Mouse (Mus musculus) right cerebral cortex, postnatal 36 days (tissue): ENCODE results near the gene Ccdc85c.

Experiments used
- DNase-seq, 2 experiments: peaks; one replicate each; pipeline ENCODE4 v3.0.0; 2022; ENCODE audit warnings: low spot score in 2 of 2, mixed read lengths in 1 of 2

Ccdc85c gene

DNA sequence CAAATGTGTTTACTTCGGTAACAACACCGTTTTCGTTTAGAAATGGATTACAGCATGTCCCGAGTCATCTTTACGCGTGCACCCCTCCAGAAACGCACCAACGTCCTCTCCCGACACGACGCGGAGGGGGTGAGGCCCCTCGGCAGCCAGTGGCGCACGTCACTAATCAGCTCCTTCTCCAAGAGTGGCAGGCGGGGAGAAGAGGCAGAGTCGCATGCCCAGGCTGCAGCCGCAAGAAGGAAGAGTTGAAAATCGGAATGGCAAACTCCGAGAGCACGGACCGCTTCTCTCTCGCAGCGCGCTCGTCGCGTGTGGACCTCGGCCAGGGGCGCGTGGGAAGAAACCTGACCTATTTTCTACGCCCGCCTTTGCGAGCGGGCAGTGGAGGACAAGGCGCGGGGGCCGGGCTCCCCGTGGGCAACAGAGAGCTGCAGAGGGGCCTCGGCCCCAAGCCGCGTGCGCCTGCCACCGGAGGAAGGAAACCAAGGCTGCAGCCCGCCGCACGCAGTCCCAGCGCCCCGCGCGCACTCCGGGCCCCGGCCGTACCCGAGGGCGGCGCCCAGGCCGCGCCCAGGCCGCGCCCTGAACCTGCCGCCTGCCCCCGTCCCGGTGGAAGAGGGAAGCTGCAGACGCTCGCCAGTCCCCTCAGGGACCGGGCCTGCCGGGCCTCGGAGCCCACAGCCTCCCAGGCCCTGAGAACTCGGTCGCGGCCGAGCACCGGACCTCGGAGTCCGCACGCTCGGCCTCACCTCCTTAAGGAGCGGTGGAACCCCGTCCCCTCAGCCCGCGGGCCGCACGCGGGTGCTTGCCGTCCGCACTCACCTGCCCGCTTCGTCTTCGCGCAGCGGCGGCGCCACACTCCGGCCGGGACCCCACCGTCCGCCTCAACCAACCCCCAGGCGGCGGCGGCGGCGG is 96.6 kb downstream of the Ccdc85c start:
- DNase-seq: peak; percentile 56 to 67

DNA sequence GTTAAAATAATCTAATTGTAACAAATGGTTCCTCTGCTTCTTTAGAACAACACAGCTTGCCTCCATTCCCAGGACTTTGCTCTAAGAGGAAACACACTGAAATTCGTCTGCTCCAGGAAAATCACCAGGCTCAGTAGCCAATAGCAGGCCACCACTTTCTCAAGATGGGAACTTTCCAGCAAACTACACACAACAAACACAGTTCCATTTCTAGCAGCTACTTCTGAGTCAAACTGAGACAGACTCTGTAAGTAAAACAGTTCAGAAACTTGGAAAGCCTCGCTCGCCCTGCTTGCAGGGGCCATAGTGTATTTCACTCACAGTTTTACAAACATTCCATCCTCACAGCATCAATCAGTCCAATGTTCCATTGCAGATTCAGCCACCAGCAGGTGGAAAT is 98.9 kb downstream of the Ccdc85c start:
- no peak for DNase-seq

DNA sequence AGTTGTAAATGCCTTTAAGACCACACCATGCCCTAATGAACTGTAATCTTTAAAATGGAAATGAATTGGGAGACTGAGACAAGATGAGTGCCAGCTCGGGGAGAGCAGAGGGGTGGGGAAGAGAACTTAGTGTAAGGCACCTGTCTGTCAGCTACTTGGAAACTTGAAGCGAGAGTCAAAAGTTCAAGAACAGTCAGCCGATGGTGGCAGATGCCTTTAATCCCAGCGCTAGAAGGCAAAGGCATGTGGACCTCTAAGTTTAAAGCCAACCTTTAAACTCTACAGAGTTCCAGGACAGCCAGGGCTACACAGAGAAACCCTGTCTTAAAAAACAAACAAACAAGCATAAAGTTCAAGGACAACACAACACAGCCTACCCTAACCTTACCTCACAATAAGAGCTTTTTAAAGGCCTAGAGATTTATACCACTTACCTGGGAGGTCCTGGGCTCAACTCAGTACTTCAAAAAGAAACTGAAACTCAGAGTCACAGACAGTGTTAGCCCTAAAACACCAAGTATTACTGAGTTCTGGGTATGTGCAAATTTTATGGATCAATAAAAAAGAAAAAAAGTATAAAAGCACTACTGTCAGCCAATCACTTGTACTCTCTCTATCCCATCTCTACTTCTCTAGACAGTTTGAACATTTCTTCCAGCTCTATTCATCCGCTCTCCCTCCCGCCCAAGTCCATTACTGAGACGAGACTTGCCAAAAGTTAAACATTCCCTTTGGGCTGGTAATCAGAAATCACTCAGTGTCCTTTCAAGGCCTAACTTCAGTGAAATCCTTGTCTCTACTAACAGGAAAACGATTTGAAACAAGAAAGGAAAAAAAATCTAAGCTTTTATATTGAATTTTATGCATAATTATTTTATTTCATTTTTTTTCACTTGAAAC is 100.4 kb downstream of the Ccdc85c start:
- no peak for DNase-seq

DNA sequence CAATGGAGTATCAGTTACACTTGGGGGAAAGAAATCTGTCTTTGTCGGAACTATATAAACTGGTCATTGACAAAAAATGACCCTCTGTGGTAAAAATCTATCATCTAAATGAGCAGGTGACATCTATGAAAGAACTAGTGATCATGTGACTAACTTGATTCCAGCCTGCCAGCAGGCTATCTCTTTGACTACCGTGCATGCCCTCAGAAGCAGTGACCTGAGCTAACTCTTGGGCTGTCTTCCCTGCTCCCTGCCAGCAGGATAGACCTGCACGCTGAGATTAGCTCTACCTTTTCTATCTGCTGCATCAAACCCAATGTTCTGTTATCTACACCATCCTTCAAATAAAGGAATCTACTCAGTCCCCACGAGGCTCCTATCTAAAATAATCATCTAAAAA is 102.6 kb downstream of the Ccdc85c start:
- no peak for DNase-seq

DNA sequence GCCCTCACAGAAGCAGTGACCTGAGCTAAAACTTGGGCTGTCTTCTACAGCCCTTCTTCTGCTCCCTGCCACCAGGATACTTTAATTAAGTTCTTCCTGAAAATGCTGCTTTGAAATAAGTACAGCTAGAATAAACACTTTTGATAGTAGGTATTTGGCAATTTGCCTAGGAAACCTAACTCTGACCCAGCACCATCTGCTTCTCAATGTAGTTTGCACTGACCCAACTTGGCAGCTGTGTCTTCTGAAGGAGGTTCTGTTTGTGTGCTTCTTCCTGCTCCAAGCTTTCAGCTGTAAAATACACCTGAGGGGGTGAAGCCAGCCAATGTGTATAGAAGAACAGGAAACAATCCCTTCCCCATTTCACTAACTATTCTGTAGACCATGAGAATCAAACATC is 103.9 kb downstream of the Ccdc85c start:
- no peak for DNase-seq

DNA sequence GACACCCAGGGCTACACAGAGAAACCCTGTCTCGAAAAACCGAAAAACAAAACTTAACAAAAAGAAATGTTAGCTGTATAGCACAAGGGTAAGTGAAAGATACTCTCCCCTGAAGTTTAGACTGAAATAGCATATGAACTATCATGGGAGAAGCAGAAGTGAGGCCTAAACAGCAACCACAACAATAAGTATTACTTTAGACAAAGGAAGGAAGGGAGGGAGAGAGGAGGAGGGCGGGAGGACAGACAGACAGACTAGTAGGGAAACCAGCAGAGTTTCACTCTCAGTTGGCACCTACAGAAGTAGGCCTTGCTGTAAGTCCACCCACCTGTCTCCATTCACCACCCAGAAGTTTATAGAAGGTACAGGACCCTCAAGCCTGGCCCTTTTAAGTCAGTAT is 104.8 kb downstream of the Ccdc85c start:
- no peak for DNase-seq

DNA sequence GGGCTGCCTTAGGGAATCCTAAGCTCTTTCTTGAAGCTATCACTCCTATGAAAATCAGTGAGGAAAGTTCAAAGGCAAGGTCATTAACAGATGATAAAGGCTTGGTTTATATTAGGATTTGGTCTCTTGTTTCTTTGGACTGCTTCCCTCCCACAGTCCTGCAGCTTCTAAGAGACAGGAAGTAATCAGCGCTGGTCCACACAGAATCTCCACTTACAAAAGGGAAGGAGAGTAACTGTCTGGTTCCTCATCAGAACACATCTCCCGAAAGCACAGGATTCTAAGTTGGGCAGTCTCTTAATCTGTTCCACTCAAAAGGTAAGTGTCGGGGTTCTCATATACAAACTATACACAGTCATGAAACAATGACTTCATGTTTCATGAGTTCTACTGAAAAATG is 106.3 kb downstream of the Ccdc85c start:
- DNase-seq: no peak

DNA sequence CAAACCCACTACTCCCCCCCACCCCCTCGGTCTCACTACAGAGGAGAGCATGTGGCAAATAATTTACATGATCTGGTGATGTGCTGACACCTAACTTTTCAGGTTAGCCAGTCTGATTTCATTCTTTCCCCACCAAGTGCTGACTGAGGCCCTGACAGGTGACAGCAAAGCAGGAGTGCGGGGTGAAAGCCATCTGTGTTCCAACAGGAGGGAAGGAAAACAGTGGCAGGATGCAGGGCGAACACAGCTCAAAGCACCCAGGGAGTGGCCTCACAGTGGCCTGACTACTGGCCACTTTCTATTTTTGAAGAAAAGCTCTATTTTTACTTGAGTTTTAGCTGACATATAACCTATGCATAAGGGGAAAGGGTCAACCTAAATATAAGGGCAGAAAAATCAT is 111.5 kb downstream of the Ccdc85c start:
- no peak for DNase-seq

DNA sequence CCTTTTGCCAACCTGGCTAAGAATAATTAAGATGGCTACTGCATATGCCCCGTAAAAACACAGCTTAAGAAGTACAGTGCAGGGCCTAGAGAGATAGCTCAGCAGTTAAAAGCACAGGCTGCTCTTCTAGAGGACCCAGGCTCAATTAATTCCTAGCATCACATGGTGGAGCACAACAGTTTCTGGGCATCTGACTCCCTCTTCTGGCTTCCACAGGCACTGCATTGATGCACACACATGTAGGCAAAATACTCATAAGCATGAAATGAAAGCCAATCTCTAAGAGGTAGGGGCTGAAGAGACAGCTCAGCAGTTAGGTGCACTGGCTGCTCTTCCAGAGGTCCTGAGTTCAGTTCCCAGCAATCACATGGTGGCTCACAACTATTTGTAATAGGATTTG is 113.2 kb downstream of the Ccdc85c start:
- no peak for DNase-seq

DNA sequence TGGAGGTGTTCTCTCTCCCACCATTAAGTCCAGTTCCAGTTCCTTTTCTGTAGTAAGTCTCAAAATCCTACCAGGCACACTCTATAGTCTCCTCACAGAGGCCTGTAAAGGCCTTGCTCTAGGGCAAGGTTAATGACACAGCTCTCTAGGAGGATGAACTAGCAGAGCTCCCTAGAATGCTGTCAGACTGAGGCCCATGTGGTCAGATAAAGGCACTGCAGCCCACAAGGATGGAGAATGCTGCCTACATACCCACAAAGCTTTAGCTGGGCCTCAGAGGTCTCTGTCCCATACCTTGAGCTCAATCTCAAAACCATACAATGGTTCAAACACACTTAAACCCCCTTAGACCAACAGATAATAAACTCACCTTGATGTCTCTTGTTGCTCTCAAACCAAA is 115.4 kb downstream of the Ccdc85c start:
- no peak for DNase-seq
